ENCODE assay signal across 12 mouse cellular contexts in genomic region chr9:86360536-86360935, GRCm38 (mm10).
DNase-seq lines count a peak whose midpoint lies in the region; ATAC-seq and TF ChIP-seq lines count a peak whose summit lies in the region.
"Had no signal": no experiment of that assay in that cellular context is flagged by ENCODE, and none has a peak within 500 bp of the region (broad histone marks: within the 10 kb centered on the region; RNA-seq: fewer than 3 reads in every experiment).

No protein-coding gene starts in this region.

- no peak for ATAC-seq in liver, embryonic 12.5 days
- ATAC-seq in forebrain, embryonic 15.5 days (replicated peaks), result peak; percentile 64
- ATAC-seq in intestine, embryonic 15.5 days, result no peak

- H3K4me1 ChIP-seq in liver, adult 2 months (ENCODE audit: control insufficient read depth, insufficient read depth, low read length), result peaks cover 3% of the 10 kb centered on the region
- H3K4me1 ChIP-seq in liver, embryonic 12.5 days, result no peaks in the 10 kb centered on the region
- H3K4me1 ChIP-seq in forebrain, embryonic 15.5 days, result no peaks in the 10 kb centered on the region
- H3K4me1 ChIP-seq in intestine, embryonic 15.5 days (replicated peaks), result no peaks in the 10 kb centered on the region
- H3K4me1 ChIP-seq: embryonic facial prominence, embryonic 13.5 days; limb, embryonic 15.5 days; neural tube, embryonic 12.5 days had no signal

- H3K36me3 ChIP-seq in liver, adult 2 months (ENCODE audit: control insufficient read depth, insufficient read depth, low read length), result no peaks in the 10 kb centered on the region
- no peaks in the 10 kb centered on the region for H3K36me3 ChIP-seq in liver, embryonic 12.5 days
- no peaks in the 10 kb centered on the region for H3K36me3 ChIP-seq in forebrain, embryonic 15.5 days
- no peaks in the 10 kb centered on the region for H3K36me3 ChIP-seq in intestine, embryonic 15.5 days
- H3K36me3 ChIP-seq: embryonic facial prominence, embryonic 13.5 days; limb, embryonic 15.5 days; neural tube, embryonic 12.5 days had no signal

- no peak overlapping the region for H3K9ac ChIP-seq in liver, adult 2 months (ENCODE audit: low read depth, low read length)
- no peak overlapping the region for H3K9ac ChIP-seq in liver, embryonic 12.5 days
- no peak overlapping the region for H3K9ac ChIP-seq in forebrain, embryonic 15.5 days (replicated peaks)
- no peak overlapping the region for H3K9ac ChIP-seq in intestine, embryonic 15.5 days
- H3K9ac ChIP-seq: embryonic facial prominence, embryonic 13.5 days; limb, embryonic 15.5 days; neural tube, embryonic 12.5 days had no signal

- no peaks in the 10 kb centered on the region for H3K27me3 ChIP-seq in liver, adult 2 months (ENCODE audit: control insufficient read depth, insufficient read depth, low read length)
- no peaks in the 10 kb centered on the region for H3K27me3 ChIP-seq in liver, embryonic 12.5 days (replicated peaks)
- H3K27me3 ChIP-seq in forebrain, embryonic 15.5 days, result no peaks in the 10 kb centered on the region
- no peaks in the 10 kb centered on the region for H3K27me3 ChIP-seq in intestine, embryonic 15.5 days (replicated peaks)
- H3K27me3 ChIP-seq: embryonic facial prominence, embryonic 13.5 days; limb, embryonic 15.5 days; neural tube, embryonic 12.5 days had no signal

- H3K27ac ChIP-seq in liver, adult 2 months (replicated peaks; ENCODE audit: insufficient read depth, low read depth, low read length), result no peak overlapping the region
- H3K27ac ChIP-seq in liver, embryonic 12.5 days, result no peak overlapping the region
- no peak overlapping the region for H3K27ac ChIP-seq in forebrain, embryonic 15.5 days (replicated peaks)
- H3K27ac ChIP-seq in intestine, embryonic 15.5 days, result no peak overlapping the region
- H3K27ac ChIP-seq: embryonic facial prominence, embryonic 13.5 days; limb, embryonic 15.5 days; neural tube, embryonic 12.5 days had no signal

- DNase-seq in adrenal gland, postnatal 10 days, result peak; percentile 61
- no peak for DNase-seq in adrenal gland, adult 18-20 months (ENCODE audit: low spot score in 2 of 2)
- DNase-seq in liver, adult 2 months (ENCODE audit: extremely low read depth, low read depth, low spot score), result peak; percentile 55
- peak; percentile 29 for DNase-seq in mesoderm, embryonic 11.5 days (ENCODE audit: low read depth, low spot score)
- no peak for DNase-seq in frontal cortex, postnatal 25 days (ENCODE audit: low spot score in 2 of 2)
- DNase-seq: B cell, adult 2 months had no signal

- no peak overlapping the region for H3K4me2 ChIP-seq in liver, embryonic 12.5 days
- no peak overlapping the region for H3K4me2 ChIP-seq in forebrain, embryonic 15.5 days (replicated peaks)
- H3K4me2 ChIP-seq in intestine, embryonic 15.5 days (replicated peaks), result no peak overlapping the region
- H3K4me2 ChIP-seq: embryonic facial prominence, embryonic 13.5 days; limb, embryonic 15.5 days; neural tube, embryonic 12.5 days had no signal

- 65% methylated on average over 9 of the region's 9 CpGs for WGBS in liver, adult 2 months
- 70% methylated on average over 9 of the region's 9 CpGs for WGBS in liver, embryonic 12.5 days (ENCODE audit: insufficient replicate concordance)
- WGBS in forebrain, embryonic 15.5 days, result 39% methylated on average over 9 of the region's 9 CpGs
- 69% methylated on average over 9 of the region's 9 CpGs for WGBS in intestine, embryonic 15.5 days

- H3K79me2 ChIP-seq in liver, adult 2 months (ENCODE audit: control insufficient read depth, insufficient read depth, low read length), result no peaks in the 10 kb centered on the region

- TF ChIP-seq CTCF in liver, adult 2 months (IDR thresholded peaks at IDR 0.05; ENCODE audit: low read depth, low read length), result no peak

- no peak overlapping the region for H3K4me3 ChIP-seq in liver, adult 2 months (ENCODE audit: insufficient read depth, low read depth, low read length)
- H3K4me3 ChIP-seq in liver, embryonic 12.5 days, result no peak overlapping the region
- no peak overlapping the region for H3K4me3 ChIP-seq in forebrain, embryonic 15.5 days
- no peak overlapping the region for H3K4me3 ChIP-seq in intestine, embryonic 15.5 days (replicated peaks)
- H3K4me3 ChIP-seq: embryonic facial prominence, embryonic 13.5 days; limb, embryonic 15.5 days; neural tube, embryonic 12.5 days had no signal

- TF ChIP-seq POLR2A in liver, adult 2 months (IDR thresholded peaks at IDR 0.05; ENCODE audit: extremely low read depth, insufficient read depth, low read length), result no peak

- H3K9me3 ChIP-seq in liver, embryonic 12.5 days (replicated peaks), result no peaks in the 10 kb centered on the region
- H3K9me3 ChIP-seq in forebrain, embryonic 15.5 days, result no peaks in the 10 kb centered on the region
- no peaks in the 10 kb centered on the region for H3K9me3 ChIP-seq in intestine, embryonic 15.5 days
- H3K9me3 ChIP-seq: embryonic facial prominence, embryonic 13.5 days; limb, embryonic 15.5 days; neural tube, embryonic 12.5 days had no signal

Comparison
In these comparisons a context has a peak if more than half of its experiments do, and no peak if none do; other contexts are left out.
1. DNase-seq: peak in adrenal gland, postnatal 10 days (single experiment), liver, adult 2 months (single experiment) and mesoderm, embryonic 11.5 days (single experiment); none in adrenal gland, adult 18-20 months (0 of 2) and frontal cortex, postnatal 25 days (0 of 2).